Mouse (Mus musculus): Measurements from ENCODE around the gene Slc2a5.

DNA sequence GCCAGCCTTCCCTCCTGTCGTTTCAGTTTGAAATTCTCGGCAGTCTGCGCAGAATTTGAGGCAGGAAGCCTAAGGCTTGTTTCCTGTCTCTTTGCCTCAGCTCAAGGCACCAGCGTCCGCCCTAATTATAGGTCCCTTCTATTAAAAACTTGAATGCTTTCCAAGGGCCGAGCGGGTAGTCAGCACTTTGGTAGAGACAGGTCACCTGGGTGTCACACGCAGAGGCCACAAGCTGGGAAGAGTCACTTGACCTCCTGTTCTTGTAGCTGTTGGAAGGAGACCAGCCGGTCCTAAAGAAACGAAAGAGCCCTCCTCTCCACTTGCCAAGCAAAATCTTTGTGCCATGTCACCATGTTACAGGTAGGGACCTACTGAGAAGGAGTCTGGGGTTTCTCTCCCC, 30.0 kb upstream of the Slc2a5 start:
- no peak for TF ChIP-seq CTCF (IDR thresholded peaks at IDR 0.05; ENCODE audit: low read depth)
- no peak for TF ChIP-seq EP300 (IDR thresholded peaks at IDR 0.05; ENCODE audit: low read depth)
